Mouse (Mus musculus): Measurements from ENCODE around the gene Paf1.

The Paf1 gene

GRCm38 (mm10) chr7:28392429-28393271 is at the start of gene Paf1, which contains the start of gene Med29:
TSS of gene Paf1 (plus strand) at chr7:28392951.
TSS of gene Med29 (minus strand) at chr7:28392708.
- peak; percentile 99 for DNase-seq (ENCODE audit: extremely low read depth, low read depth)

- DNase-seq (ENCODE audit: extremely low read depth, low read depth), result peak; percentile 59
Measured at GRCm38 (mm10) chr7:28344637-28345036, 48.1 kb upstream of the Paf1 start.

GRCm38 (mm10) chr7:28347746-28348145 is 45.0 kb upstream of the Paf1 start:
- DNase-seq (ENCODE audit: extremely low read depth, low read depth), result no peak

- DNase-seq (ENCODE audit: extremely low read depth, low read depth), result no peak
Measured at GRCm38 (mm10) chr7:28348601-28349000, 44.1 kb upstream of the Paf1 start.

- DNase-seq (ENCODE audit: extremely low read depth, low read depth), result peak; percentile 81
Measured at GRCm38 (mm10) chr7:28350155-28350883, 42.4 kb upstream of the Paf1 start, which contains the start of gene Rps16. TSS of gene Rps16 (plus strand) at chr7:28350652.

GRCm38 (mm10) chr7:28351676-28352191 is 41.0 kb upstream of the Paf1 start:
- no peak for DNase-seq (ENCODE audit: extremely low read depth, low read depth)

- no peak for DNase-seq (ENCODE audit: extremely low read depth, low read depth)
Measured at GRCm38 (mm10) chr7:28353267-28353666, 39.5 kb upstream of the Paf1 start.

- DNase-seq (ENCODE audit: extremely low read depth, low read depth), result no peak
Measured at GRCm38 (mm10) chr7:28354113-28354581, 38.6 kb upstream of the Paf1 start.

- no peak for DNase-seq (ENCODE audit: extremely low read depth, low read depth)
Measured at GRCm38 (mm10) chr7:28354596-28354995, 38.2 kb upstream of the Paf1 start.

- no peak for DNase-seq (ENCODE audit: extremely low read depth, low read depth)
Measured at GRCm38 (mm10) chr7:28355221-28355620, 37.5 kb upstream of the Paf1 start.

- DNase-seq (ENCODE audit: extremely low read depth, low read depth), result no peak
Measured at GRCm38 (mm10) chr7:28356981-28357380, 35.8 kb upstream of the Paf1 start.

- no peak for DNase-seq (ENCODE audit: extremely low read depth, low read depth)
Measured at GRCm38 (mm10) chr7:28357984-28358383, 34.8 kb upstream of the Paf1 start.

GRCm38 (mm10) chr7:28358431-28358830 is 34.3 kb upstream of the Paf1 start:
- no peak for DNase-seq (ENCODE audit: extremely low read depth, low read depth)

- no peak for DNase-seq (ENCODE audit: extremely low read depth, low read depth)
Measured at GRCm38 (mm10) chr7:28359854-28360253, 32.9 kb upstream of the Paf1 start.

- DNase-seq (ENCODE audit: extremely low read depth, low read depth), result no peak
Measured at GRCm38 (mm10) chr7:28360291-28360690, 32.5 kb upstream of the Paf1 start.

- no peak for DNase-seq (ENCODE audit: extremely low read depth, low read depth)
Measured at GRCm38 (mm10) chr7:28361647-28362341, 31.0 kb upstream of the Paf1 start.

- DNase-seq (ENCODE audit: extremely low read depth, low read depth), result no peak
Measured at GRCm38 (mm10) chr7:28362441-28363060, 30.2 kb upstream of the Paf1 start.

- DNase-seq (ENCODE audit: extremely low read depth, low read depth), result no peak
Measured at GRCm38 (mm10) chr7:28367663-28368275, 25.0 kb upstream of the Paf1 start.

- DNase-seq (ENCODE audit: extremely low read depth, low read depth), result no peak
Measured at GRCm38 (mm10) chr7:28368276-28368920, 24.4 kb upstream of the Paf1 start.

- no peak for DNase-seq (ENCODE audit: extremely low read depth, low read depth)
Measured at GRCm38 (mm10) chr7:28370051-28370450, 22.7 kb upstream of the Paf1 start.

All from MEL-GATA-1-ER (cell line).